Mouse (Mus musculus) stomach, postnatal 0 days (tissue): ENCODE data around the gene Arrdc1.

Experiments
- CTCF ChIP-seq: IDR thresholded peaks from 2 replicates; pipeline ENCODE4 v1.5.1; 2016; ENCODE audit warnings: antibody characterized with exemption, low read depth, mild to moderate bottlenecking, moderate library complexity
- EP300 ChIP-seq: optimal IDR thresholded peaks from 2 replicates; pipeline ENCODE3; 2016; ENCODE audit warnings: antibody characterized with exemption

- TF ChIP-seq CTCF = no peak
- no peak for TF ChIP-seq EP300
These were observed 29.3 kb downstream of the Arrdc1 start for GRCm38 (mm10) chr2:24905653-24906155.
